Mouse (Mus musculus) kidney, embryonic 14.5 days (tissue): Measurements from ENCODE around the gene Gm49388. TPM values are rescaled to one million over a fixed set of nuclear protein-coding genes. Genes with fewer than 3 reads are reported as not detected.
"Not testable (repeated sequence)": the region's sequence is repeated elsewhere in the genome, so short reads cannot be mapped to it uniquely, and the experiment has no call there.

ENCODE experiments used
- ATAC-seq: fragments of 200-750 bp; cut with Nextera tagmentation; 2 replicates; pipeline ENCODE4 v1.8.0; 2017; ENCODE audit warnings: moderate number of reproducible peaks, mild to moderate bottlenecking, moderate TSS enrichment, moderate library complexity; ENCODE audit not compliant: low FRiP score, low TSS enrichment
- H3K27ac ChIP-seq: fragments of 300-500 bp; sonication (generic); 2 replicates; pipeline ENCODE4 v1.5.1; 2014; ENCODE audit warnings: low read depth, mild to moderate bottlenecking, low read length, moderate library complexity, mixed read lengths
- H3K27me3 ChIP-seq: fragments of 300-500 bp; sonication (generic); 2 replicates; pipeline ENCODE4 v1.6.1; 2014; ENCODE audit warnings: mild to moderate bottlenecking, low read length; ENCODE audit not compliant: control insufficient read depth, insufficient read depth
- H3K36me3 ChIP-seq: fragments of 300-500 bp; sonication (generic); 2 replicates; pipeline ENCODE4 v1.6.1; 2014; ENCODE audit warnings: low read length, mixed read lengths; ENCODE audit not compliant: control insufficient read depth, insufficient read depth
- H3K4me1 ChIP-seq: fragments of 300-500 bp; sonication (generic); 2 replicates; pipeline ENCODE4 v1.6.1; 2014; ENCODE audit warnings: low read length, mixed read lengths; ENCODE audit not compliant: control insufficient read depth, insufficient read depth
- H3K4me2 ChIP-seq: fragments of 300-500 bp; sonication (generic); replicated peaks from 2 replicates; pipeline ENCODE4 v1.6.1; 2014; ENCODE audit warnings: low read depth, mild to moderate bottlenecking, low read length
- H3K4me3 ChIP-seq: fragments of 300-500 bp; sonication (generic); 2 replicates; pipeline ENCODE4 v1.5.1; 2014; ENCODE audit warnings: mild to moderate bottlenecking, low read length
- H3K9ac ChIP-seq: fragments of 300-500 bp; sonication (generic); 2 replicates; pipeline ENCODE4 v1.6.1; 2014; ENCODE audit warnings: low read depth, mild to moderate bottlenecking, low read length, moderate library complexity
- H3K9me3 ChIP-seq: fragments of 300-500 bp; sonication (generic); 2 replicates; pipeline ENCODE4 v1.6.1; 2016; ENCODE audit warnings: low read length; ENCODE audit not compliant: control insufficient read depth
- WGBS: fragments of 180-500 bp; shearing (Covaris S2); extraction: QIAGEN DNeasy Blood & Tissue Kit; methylation state at CpG from one replicate; pipeline ENCODE4 v1.1.7; 2014; 5-methylcytosine and 5-hydroxymethylcytosine counted together
- polyA plus RNA-seq: library from polyadenylated mRNA; unstranded; fragments of >200 nt; fragmentation: Nextera tagmentation; extraction: Ambion mirVana; gene quantifications from 2 replicates; pipeline ENCODE4 v1.2.1, GENCODE M21; 2014

Gene Gm49388
- polyA plus RNA-seq, 1 experiment from 2014 or later = not detected

DNA sequence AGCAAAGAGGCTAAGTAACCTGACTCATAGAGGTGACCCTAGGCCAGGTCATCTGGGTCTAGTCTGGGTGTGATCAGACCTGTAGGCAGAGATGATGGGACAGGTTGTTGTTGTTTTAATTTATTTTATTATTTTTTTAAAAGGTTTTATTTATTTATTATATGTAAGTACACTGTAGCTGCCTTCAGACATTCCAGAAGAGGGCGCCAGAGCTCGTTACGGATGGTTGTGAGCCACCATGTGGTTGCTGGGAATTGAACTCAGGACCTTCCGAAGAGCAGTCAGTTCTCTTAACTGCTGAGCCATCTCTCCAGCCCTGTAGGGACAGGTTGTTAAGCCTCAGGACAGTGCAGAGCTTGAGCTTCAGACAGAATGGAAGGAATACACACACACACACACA lies 52.5 kb downstream of the Gm49388 start:
- ATAC-seq, H3K36me3 ChIP-seq, H3K27ac ChIP-seq, H3K4me1 ChIP-seq, H3K27me3 ChIP-seq, H3K4me3 ChIP-seq, H3K4me2 ChIP-seq, H3K9me3 ChIP-seq, H3K9ac ChIP-seq: not testable (repeated sequence)
- WGBS = 76% methylated on average over 4 of the region's 4 CpGs

DNA sequence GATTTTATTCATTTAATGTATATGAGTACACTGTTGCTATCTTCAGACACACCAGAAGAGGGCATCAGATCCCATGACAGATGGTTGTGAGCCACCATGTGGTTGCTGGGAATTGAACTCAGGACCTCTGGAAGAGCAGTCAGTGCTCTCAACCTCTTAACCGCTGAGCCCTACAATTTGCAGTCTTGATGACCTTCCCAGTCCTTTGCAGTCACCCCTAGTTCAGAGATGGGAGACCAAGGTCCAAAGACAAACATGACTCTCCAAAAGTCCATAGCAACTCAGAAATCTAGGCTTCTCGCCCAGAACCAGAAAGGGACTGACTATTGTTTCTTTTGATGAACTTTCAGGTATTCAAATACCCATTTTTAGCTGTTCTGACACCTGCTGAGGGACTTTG lies 54.6 kb downstream of the Gm49388 start:
- not testable (repeated sequence) for ATAC-seq, H3K27me3 ChIP-seq, H3K4me1 ChIP-seq, H3K27ac ChIP-seq, H3K9me3 ChIP-seq, H3K9ac ChIP-seq, H3K4me3 ChIP-seq, H3K4me2 ChIP-seq
- WGBS = 81% methylated on average over 2 of the region's 2 CpGs
- H3K36me3 ChIP-seq = peaks cover 14% of the 10 kb centered on the region; the same call in 1 of the 2 replicates

DNA sequence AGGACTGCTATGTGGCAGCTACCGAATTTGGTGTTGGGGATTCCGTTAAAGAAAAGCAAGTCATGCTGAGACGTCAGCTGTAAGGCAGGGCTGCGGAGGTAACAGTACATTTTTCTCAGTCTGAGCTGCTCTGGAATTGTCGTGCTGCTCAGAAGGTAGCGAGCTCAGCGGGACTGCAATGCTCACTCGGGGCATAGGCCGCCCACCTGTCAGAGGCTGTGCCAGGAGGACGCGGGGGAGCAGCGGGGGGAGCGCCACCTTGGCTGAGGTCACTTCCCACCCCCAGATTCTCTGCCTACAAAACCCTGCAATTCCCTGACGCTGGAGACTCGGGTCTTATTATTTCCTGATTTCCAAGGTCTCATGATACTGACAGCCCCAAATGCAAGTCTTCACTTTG lies 55.5 kb downstream of the Gm49388 start:
- Histone ChIP-seq H3K27ac (peak overlapping the region; percentile 82), H3K4me3 (peak overlapping the region; percentile 87), H3K9me3 (no peaks in the 10 kb centered on the region), H3K27me3 (no peaks in the 10 kb centered on the region), H3K9ac (peak overlapping the region; percentile 68), H3K36me3 (peaks cover 16% of the 10 kb centered on the region; the same call in 1 of the 2 replicates), H3K4me2 (peak overlapping the region; percentile 90), H3K4me1 (peaks cover 5% of the 10 kb centered on the region; the same call in 1 of the 2 replicates)
- 3% methylated on average over 15 of the region's 15 CpGs for WGBS
- peak; percentile 25 for ATAC-seq

DNA sequence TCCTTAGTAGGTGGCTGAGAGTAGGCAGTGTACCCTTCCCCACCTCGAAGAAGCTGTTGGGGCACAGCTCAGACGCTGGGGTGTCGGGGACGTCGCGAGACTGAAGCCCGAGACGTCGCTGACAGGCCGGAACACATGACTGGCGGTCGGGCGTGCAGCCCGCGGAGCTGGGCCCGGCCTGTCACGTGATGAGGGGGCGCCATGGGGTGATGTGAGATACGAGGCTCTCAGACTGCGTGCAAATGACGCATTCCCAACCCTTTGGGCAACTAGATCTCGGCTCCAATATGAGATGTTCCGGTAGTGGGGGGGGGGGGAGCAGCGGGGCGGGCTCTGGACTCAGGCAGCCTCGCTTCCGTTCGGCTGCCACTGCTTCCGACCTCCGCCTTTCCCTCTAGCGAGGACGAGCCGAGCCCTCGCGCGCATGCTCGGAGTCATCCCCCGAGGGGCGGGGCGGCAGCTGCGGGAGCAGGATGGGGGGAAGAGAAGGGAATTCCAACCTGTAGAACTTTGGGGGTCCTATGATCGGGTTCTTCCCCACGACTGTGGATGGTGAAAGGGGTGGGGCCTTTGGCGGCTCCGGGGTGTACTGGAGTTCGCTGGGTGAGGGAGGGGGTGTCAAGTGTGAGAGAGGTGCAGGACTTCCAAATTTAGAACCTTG lies 56.1 kb downstream of the Gm49388 start:
- peak; percentile 90 for ATAC-seq
- H3K9ac ChIP-seq = peak overlapping the region; percentile 68
- H3K4me1 ChIP-seq = peaks cover 5% of the 10 kb centered on the region; the same call in 1 of the 2 replicates
- H3K9me3 ChIP-seq = no peaks in the 10 kb centered on the region
- H3K4me3 ChIP-seq = peak overlapping the region; percentile 87
- no peaks in the 10 kb centered on the region for H3K27me3 ChIP-seq
- H3K36me3 ChIP-seq = peaks cover 16% of the 10 kb centered on the region; the same call in 1 of the 2 replicates
- H3K4me2 ChIP-seq = peak overlapping the region; percentile 90
- H3K27ac ChIP-seq = peak overlapping the region; percentile 82
- WGBS = under 1% methylated on average over 39 of the region's 46 CpGs

GRCm38 (mm10) chr7:127842001-127842718 lies 56.8 kb downstream of the Gm49388 start:
- Histone ChIP-seq H3K4me1 (peaks cover 5% of the 10 kb centered on the region; the same call in 1 of the 2 replicates), H3K36me3 (peaks cover 23% of the 10 kb centered on the region; the same call in 1 of the 2 replicates), H3K4me2 (peak overlapping the region; percentile 90), H3K27me3 (no peaks in the 10 kb centered on the region), H3K27ac (peak overlapping the region; percentile 82; the same call in 1 of the 2 replicates), H3K9ac (peak overlapping the region; percentile 68), H3K9me3 (no peaks in the 10 kb centered on the region), H3K4me3 (peak overlapping the region; percentile 87)
- under 1% methylated on average over 40 of the region's 40 CpGs for WGBS
- ATAC-seq = peak; percentile 69

DNA sequence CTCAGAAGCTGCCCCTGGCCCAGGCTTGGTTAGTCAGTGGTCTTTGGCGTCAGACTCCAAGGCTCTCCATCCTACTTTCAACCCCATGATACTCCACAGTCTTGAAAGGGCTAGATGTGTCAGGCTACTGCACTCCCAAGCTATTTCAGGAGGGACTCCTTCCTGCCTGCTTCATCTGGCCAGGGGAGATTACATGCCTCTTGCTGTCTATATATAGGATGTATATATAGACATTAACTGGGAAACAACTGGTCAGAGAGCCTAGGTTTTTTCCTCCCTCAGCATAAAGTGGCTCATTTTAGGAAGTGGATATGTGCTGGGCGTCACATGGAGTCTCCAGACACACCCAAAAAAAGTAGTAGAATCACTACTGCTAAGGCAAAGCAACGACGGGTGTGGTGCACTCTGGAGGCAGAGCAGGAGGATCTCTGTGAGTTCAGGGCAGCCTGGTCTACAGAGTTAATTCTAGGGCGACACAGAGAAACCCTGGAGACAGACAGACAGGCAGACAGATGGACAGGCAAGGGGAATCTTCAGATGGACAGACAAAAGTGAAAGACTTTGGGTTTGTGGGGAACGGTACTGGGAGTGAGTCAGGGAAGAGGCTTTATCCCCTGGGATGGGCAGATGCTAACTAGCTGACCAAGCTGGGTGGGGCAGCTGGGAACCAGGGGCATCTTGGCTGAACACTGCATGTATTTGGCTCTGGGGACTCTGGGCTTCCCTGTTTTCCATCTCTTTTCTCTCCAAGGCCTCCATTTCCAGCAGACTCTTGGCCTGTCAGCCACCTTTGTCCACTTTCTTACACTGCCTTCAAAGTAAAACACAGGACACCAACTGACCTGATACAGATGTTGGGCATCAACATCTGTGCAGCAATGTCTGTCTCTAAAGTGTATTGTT lies 64.8 kb downstream of the Gm49388 start:
- H3K36me3 ChIP-seq = peaks cover 14% of the 10 kb centered on the region; the same call in 1 of the 2 replicates
- H3K9me3 ChIP-seq = no peaks in the 10 kb centered on the region
- no peaks in the 10 kb centered on the region for H3K4me1 ChIP-seq
- no peak overlapping the region for H3K27ac ChIP-seq
- no peak overlapping the region for H3K4me2 ChIP-seq
- ATAC-seq = no peak
- no peak overlapping the region for H3K9ac ChIP-seq
- no peaks in the 10 kb centered on the region for H3K27me3 ChIP-seq
- H3K4me3 ChIP-seq = no peak overlapping the region
- WGBS = 85% methylated on average over 6 of the region's 6 CpGs

DNA sequence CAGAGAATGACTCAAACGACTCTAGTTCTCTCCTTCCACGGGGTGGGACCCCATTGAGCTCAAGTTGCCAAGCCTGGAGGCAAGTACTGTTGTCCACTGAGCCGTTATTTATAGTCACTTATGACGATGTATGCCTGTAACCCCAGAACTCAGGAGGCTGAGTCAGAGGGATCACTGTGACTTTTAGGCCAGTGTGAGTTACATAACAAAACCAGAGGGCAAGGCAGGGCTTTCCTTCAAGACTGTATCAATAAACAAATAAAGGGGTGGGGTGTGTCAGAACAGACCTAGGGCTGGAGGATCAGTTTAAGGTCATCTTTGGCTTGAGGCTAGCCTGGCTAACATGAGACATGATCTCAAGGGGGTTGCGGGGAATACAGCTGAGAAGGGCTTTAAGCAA lies 65.5 kb downstream of the Gm49388 start:
- Histone ChIP-seq H3K9ac (no peak overlapping the region), H3K4me2 (no peak overlapping the region), H3K4me1 (no peaks in the 10 kb centered on the region), H3K27me3 (no peaks in the 10 kb centered on the region), H3K27ac (no peak overlapping the region), H3K9me3 (no peaks in the 10 kb centered on the region), H3K4me3 (no peak overlapping the region), H3K36me3 (peaks cover 11% of the 10 kb centered on the region; the same call in 1 of the 2 replicates)
- ATAC-seq = no peak
- WGBS = 62% methylated on average over 5 of the region's 5 CpGs
